Mouse (Mus musculus) neural tube, embryonic 13.5 days (tissue): ENCODE data around the gene Ppef1. TPM values are rescaled to one million over a fixed set of nuclear protein-coding genes. Genes with fewer than 3 reads are reported as not detected.
A peak's percentile ranks its signal among the peaks of the same experiment; 100 is the strongest.

Source experiments
- ATAC-seq: fragments of 200-750 bp; cut with Nextera tagmentation; 2 replicates; pipeline ENCODE4 v1.8.0; 2017; ENCODE audit warnings: low read depth, mild to moderate bottlenecking, moderate TSS enrichment, moderate library complexity
- H3K27ac ChIP-seq: fragments of 300-500 bp; sonication (generic); replicated peaks from 2 replicates; pipeline ENCODE4 v1.5.1; 2015; ENCODE audit warnings: moderate library complexity, mild to moderate bottlenecking, inconsistent platforms
- H3K27me3 ChIP-seq: fragments of 300-500 bp; sonication (generic); 2 replicates; pipeline ENCODE4 v1.6.1; 2015; ENCODE audit warnings: mild to moderate bottlenecking, inconsistent platforms
- H3K36me3 ChIP-seq: fragments of 300-500 bp; sonication (generic); 2 replicates; pipeline ENCODE4 v1.6.1; 2015; ENCODE audit warnings: mild to moderate bottlenecking, inconsistent platforms
- H3K4me1 ChIP-seq: fragments of 300-500 bp; sonication (generic); replicated peaks from 2 replicates; pipeline ENCODE4 v1.6.1; 2015; ENCODE audit warnings: inconsistent platforms
- H3K4me2 ChIP-seq: fragments of 300-500 bp; sonication (generic); 2 replicates; pipeline ENCODE4 v1.6.1; 2015; ENCODE audit warnings: inconsistent platforms, mild to moderate bottlenecking, moderate library complexity
- H3K4me3 ChIP-seq: fragments of 300-500 bp; sonication (generic); 2 replicates; pipeline ENCODE4 v1.5.1; 2015; ENCODE audit warnings: mild to moderate bottlenecking, inconsistent platforms
- H3K9ac ChIP-seq: fragments of 300-500 bp; sonication (generic); 2 replicates; pipeline ENCODE4 v1.6.1; 2015; ENCODE audit warnings: moderate library complexity, mild to moderate bottlenecking, inconsistent platforms
- H3K9me3 ChIP-seq: fragments of 300-500 bp; sonication (generic); 2 replicates; pipeline ENCODE4 v1.6.1; 2016; ENCODE audit warnings: inconsistent platforms
- WGBS: fragments of 180-500 bp; shearing (Covaris S2); methylation state at CpG from one replicate; pipeline ENCODE4 v1.1.7; 2015; 5-methylcytosine and 5-hydroxymethylcytosine counted together
- polyA plus RNA-seq: library from polyadenylated mRNA; unstranded; fragments of >200 nt; fragmentation: Nextera tagmentation; extraction: Ambion mirVana; gene quantifications from 2 replicates; pipeline ENCODE4 v1.2.1, GENCODE M21; 2015

Gene Ppef1
- polyA plus RNA-seq, 1 experiment from 2014 or later, result 28.5 TPM

DNA sequence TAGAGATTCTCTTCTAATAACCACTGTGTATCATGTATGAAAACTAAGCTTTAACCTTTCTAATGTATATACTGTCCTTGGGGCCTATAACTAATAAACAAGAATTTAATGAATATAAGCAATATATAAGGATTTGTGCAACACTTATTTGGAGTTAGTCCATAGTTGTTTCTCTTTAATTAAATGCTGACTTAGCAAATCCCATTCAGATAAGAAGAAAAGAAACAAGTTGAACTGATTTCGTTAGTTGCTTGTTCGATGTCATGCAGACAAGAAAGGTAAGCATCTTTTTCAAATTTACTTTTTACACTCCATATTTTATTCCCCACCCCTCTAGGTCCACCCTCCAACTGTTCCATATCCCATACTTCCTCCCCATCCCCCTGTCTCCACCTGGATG is 45.5 kb downstream of the Ppef1 start:
- H3K9ac ChIP-seq, result no peak overlapping the region
- H3K9me3 ChIP-seq, result no peaks in the 10 kb centered on the region
- peaks cover 18% of the 10 kb centered on the region for H3K27me3 ChIP-seq
- ATAC-seq, result no peak
- 90% methylated on average over 2 of the region's 2 CpGs for WGBS
- H3K36me3 ChIP-seq, result no peaks in the 10 kb centered on the region
- no peak overlapping the region for H3K4me3 ChIP-seq
- H3K27ac ChIP-seq, result no peak overlapping the region
- no peak overlapping the region for H3K4me2 ChIP-seq
- no peaks in the 10 kb centered on the region for H3K4me1 ChIP-seq

DNA sequence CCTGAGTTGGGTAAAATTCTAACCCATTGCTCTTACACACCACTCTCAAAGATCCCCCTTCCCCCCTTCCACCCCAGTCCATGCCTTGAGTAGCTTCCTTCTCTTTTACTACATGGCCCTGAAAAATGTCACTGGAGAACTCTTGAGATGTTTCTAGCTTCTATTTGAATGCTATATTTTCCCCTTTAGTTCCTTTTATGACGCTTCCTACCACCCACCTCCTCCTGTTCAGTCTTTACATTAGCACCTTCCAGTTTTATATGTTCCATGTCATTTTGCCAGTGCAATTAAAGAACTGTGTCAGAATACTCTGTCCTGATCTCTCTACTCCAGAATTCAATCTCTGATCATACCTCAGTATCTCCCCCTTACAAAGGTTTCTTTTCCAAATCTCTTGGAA is 65.6 kb downstream of the Ppef1 start:
- ATAC-seq, result no peak
- no peak overlapping the region for H3K9ac ChIP-seq
- peaks cover 26% of the 10 kb centered on the region for H3K27me3 ChIP-seq
- no peaks in the 10 kb centered on the region for H3K4me1 ChIP-seq
- H3K36me3 ChIP-seq, result no peaks in the 10 kb centered on the region
- H3K4me2 ChIP-seq, result no peak overlapping the region
- H3K4me3 ChIP-seq, result no peak overlapping the region
- H3K9me3 ChIP-seq, result no peaks in the 10 kb centered on the region
- no peak overlapping the region for H3K27ac ChIP-seq
- WGBS, result 70% methylated on average over 1 of the region's 1 CpGs

- ATAC-seq, result peak; percentile 53; the same call in 1 of the 2 replicates
- Histone ChIP-seq H3K9me3 (no peaks in the 10 kb centered on the region), H3K27me3 (peaks cover 17% of the 10 kb centered on the region), H3K9ac (no peak overlapping the region), H3K4me2 (no peak overlapping the region), H3K27ac (no peak overlapping the region), H3K4me3 (no peak overlapping the region), H3K4me1 (no peaks in the 10 kb centered on the region), H3K36me3 (no peaks in the 10 kb centered on the region)
- WGBS, result 19% methylated on average over 4 of the region's 4 CpGs
Observed at GRCm38 (mm10) chrX:160610882-160611644, 124.5 kb downstream of the Ppef1 start.

DNA sequence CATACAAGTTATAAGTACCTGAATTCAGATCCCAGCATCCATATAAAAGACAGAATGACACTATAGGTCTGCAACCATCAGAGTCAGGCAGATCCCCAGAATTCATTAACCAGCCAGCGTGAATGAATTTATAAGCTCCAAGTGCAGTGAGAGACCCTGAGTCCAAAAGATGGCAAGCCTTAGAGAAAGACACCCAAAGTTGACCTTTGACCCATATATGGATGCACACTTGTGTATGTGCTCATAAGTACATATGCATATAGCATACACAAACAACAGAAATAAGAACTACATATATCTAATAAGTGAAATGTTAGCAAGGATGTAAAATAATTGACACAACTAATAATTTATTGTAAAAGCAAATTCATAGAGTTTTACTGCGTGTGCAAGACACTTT is 125.1 kb downstream of the Ppef1 start:
- no peaks in the 10 kb centered on the region for H3K4me1 ChIP-seq
- H3K36me3 ChIP-seq, result no peaks in the 10 kb centered on the region
- peaks cover 17% of the 10 kb centered on the region for H3K27me3 ChIP-seq
- H3K9me3 ChIP-seq, result no peaks in the 10 kb centered on the region
- H3K9ac ChIP-seq, result no peak overlapping the region
- 41% methylated on average over 2 of the region's 2 CpGs for WGBS
- H3K27ac ChIP-seq, result no peak overlapping the region
- no peak overlapping the region for H3K4me2 ChIP-seq
- ATAC-seq, result no peak
- no peak overlapping the region for H3K4me3 ChIP-seq

DNA sequence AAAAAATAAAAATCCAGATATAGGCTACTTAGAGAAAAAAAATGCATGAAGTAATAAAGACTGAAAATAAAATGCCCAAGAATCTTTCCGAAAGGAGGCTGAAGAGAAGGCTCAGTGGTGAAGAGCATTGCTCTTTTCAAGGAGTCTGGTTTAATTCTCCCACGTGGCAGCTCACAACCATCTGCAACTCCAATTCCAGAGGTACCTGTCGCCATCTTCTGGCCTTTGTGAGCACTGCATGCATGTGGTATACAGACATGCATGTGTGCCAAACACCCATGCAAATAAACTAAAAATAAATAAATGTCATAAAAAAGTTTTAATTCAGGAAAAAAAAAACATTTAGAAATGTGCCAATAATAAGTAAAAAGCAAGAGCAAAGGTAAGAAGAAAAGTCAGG is 125.7 kb downstream of the Ppef1 start:
- no peaks in the 10 kb centered on the region for H3K36me3 ChIP-seq

GRCm38 (mm10) chrX:160603981-160604541 is 131.5 kb downstream of the Ppef1 start:
- Histone ChIP-seq H3K27me3 (peaks cover 48% of the 10 kb centered on the region), H3K4me3 (no peak overlapping the region), H3K9ac (no peak overlapping the region), H3K4me2 (no peak overlapping the region), H3K36me3 (no peaks in the 10 kb centered on the region), H3K4me1 (peaks cover 6% of the 10 kb centered on the region; the same call in 1 of the 2 replicates), H3K27ac (no peak overlapping the region), H3K9me3 (no peaks in the 10 kb centered on the region)
- 66% methylated on average over 6 of the region's 6 CpGs for WGBS
- ATAC-seq, result peak; percentile 50; the same call in 1 of the 2 replicates

More for the DNA sequence above, 125.7 kb downstream of the Ppef1 start:
- H3K4me1 ChIP-seq, result no peaks in the 10 kb centered on the region
- no peak overlapping the region for H3K27ac ChIP-seq
- no peak overlapping the region for H3K4me2 ChIP-seq
- H3K9ac ChIP-seq, result no peak overlapping the region
- H3K9me3 ChIP-seq, result no peaks in the 10 kb centered on the region
- H3K27me3 ChIP-seq, result peaks cover 24% of the 10 kb centered on the region
- no peak overlapping the region for H3K4me3 ChIP-seq
- ATAC-seq, result no peak
- WGBS, result 35% methylated on average over 3 of the region's 3 CpGs

- no peak for ATAC-seq
- no peaks in the 10 kb centered on the region for H3K9me3 ChIP-seq
- no peak overlapping the region for H3K27ac ChIP-seq
- H3K27me3 ChIP-seq, result peaks cover 49% of the 10 kb centered on the region
- no peak overlapping the region for H3K4me2 ChIP-seq
- no peak overlapping the region for H3K4me3 ChIP-seq
- WGBS, result 91% methylated on average over 2 of the region's 2 CpGs
- peaks cover 13% of the 10 kb centered on the region; the same call in 1 of the 2 replicates for H3K4me1 ChIP-seq
- H3K36me3 ChIP-seq, result no peaks in the 10 kb centered on the region
- H3K9ac ChIP-seq, result no peak overlapping the region
Observed at GRCm38 (mm10) chrX:160603316-160603715, 132.2 kb downstream of the Ppef1 start.

DNA sequence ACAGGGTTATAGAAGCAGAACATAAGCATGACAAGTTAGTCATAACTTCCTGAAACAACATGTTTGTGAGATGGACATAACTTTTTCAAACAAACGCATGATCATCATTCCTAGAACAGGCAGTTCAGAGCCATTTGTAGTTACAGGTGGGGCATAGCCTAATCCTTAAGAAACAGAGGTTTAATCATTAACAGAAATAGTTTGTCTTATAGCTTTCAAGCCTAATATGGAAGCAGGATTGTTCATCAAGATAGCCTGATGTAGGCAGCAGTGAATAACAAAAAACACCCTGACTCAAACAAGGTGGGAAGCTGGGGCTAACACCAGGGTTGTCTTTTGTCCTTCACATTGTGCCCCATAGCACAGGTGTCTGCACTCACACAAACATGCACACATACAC is 132.8 kb downstream of the Ppef1 start:
- WGBS, result 84% methylated on average over 1 of the region's 1 CpGs
- no peak for ATAC-seq
- Histone ChIP-seq H3K27me3 (peaks cover 53% of the 10 kb centered on the region), H3K4me1 (peaks cover 16% of the 10 kb centered on the region; the same call in 1 of the 2 replicates), H3K9me3 (no peaks in the 10 kb centered on the region), H3K4me2 (no peak overlapping the region), H3K36me3 (no peaks in the 10 kb centered on the region), H3K9ac (no peak overlapping the region), H3K27ac (no peak overlapping the region), H3K4me3 (no peak overlapping the region)

DNA sequence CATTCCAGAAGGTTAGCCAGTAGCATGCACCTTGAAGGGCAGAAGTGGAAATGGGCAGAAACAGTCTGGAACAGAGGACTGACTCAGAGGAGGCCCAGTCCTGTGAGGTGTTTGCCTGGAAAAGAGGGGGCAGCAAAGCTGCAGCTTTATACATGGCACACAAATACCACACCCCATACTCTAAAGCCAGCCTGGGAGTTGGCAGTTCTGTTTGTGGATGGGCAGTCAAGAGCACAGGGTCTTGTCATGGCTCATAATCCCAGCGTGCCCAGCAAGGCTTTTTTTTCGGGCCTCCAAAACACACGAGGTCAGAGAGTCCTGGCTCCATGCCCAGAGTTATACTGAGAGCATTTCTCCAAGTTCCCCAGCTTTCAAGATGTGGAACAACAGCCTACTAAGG is 134.5 kb downstream of the Ppef1 start:
- H3K4me2 ChIP-seq, result no peak overlapping the region
- peaks cover 63% of the 10 kb centered on the region for H3K27me3 ChIP-seq
- ATAC-seq, result no peak
- 46% methylated on average over 3 of the region's 3 CpGs for WGBS
- no peaks in the 10 kb centered on the region for H3K36me3 ChIP-seq
- H3K4me3 ChIP-seq, result no peak overlapping the region
- H3K4me1 ChIP-seq, result peaks cover 16% of the 10 kb centered on the region; the same call in 1 of the 2 replicates
- H3K9me3 ChIP-seq, result no peaks in the 10 kb centered on the region
- H3K27ac ChIP-seq, result no peak overlapping the region
- no peak overlapping the region for H3K9ac ChIP-seq

GRCm38 (mm10) chrX:160598562-160599458 is 136.8 kb downstream of the Ppef1 start:
- peak; percentile 90 for ATAC-seq
- peaks cover 47% of the 10 kb centered on the region for H3K27me3 ChIP-seq
- H3K9me3 ChIP-seq, result no peaks in the 10 kb centered on the region
- H3K4me3 ChIP-seq, result no peak overlapping the region
- no peaks in the 10 kb centered on the region for H3K36me3 ChIP-seq
- H3K9ac ChIP-seq, result no peak overlapping the region
- no peak overlapping the region for H3K4me2 ChIP-seq
- 44% methylated on average over 3 of the region's 3 CpGs for WGBS
- H3K27ac ChIP-seq, result peak overlapping the region; percentile 76
- peaks cover 16% of the 10 kb centered on the region; the same call in 1 of the 2 replicates for H3K4me1 ChIP-seq

GRCm38 (mm10) chrX:160598055-160598454 is 137.5 kb downstream of the Ppef1 start:
- no peak overlapping the region for H3K9ac ChIP-seq
- H3K4me1 ChIP-seq, result peaks cover 16% of the 10 kb centered on the region; the same call in 1 of the 2 replicates
- H3K27ac ChIP-seq, result peak overlapping the region; percentile 76; the same call in 1 of the 2 replicates
- H3K9me3 ChIP-seq, result no peaks in the 10 kb centered on the region
- 63% methylated on average over 2 of the region's 2 CpGs for WGBS
- peaks cover 44% of the 10 kb centered on the region for H3K27me3 ChIP-seq
- no peak overlapping the region for H3K4me2 ChIP-seq
- no peaks in the 10 kb centered on the region for H3K36me3 ChIP-seq
- no peak for ATAC-seq
- no peak overlapping the region for H3K4me3 ChIP-seq

DNA sequence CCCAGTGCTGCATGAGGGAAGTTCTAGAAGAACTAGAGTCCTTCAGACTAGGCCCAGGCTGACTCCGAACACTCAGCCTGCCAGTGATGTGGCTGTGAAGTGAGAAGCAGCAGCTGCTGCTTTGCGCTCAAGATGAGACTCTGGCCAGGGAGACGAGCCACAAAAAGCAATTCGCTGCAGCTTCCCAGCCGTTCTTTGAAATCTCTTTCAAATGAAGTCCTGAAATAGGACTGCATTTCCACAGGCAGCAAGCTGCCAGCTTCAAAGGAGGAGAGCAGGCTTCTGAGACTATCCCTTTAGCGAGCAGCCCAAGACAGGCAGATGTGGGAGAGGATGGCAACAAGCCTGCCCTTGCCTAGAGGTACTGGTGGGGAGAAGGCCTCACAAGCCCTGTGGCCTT is 142.6 kb downstream of the Ppef1 start:
- no peak overlapping the region for H3K4me2 ChIP-seq
- ATAC-seq, result no peak
- no peak overlapping the region for H3K27ac ChIP-seq
- no peak overlapping the region for H3K9ac ChIP-seq
- H3K36me3 ChIP-seq, result no peaks in the 10 kb centered on the region
- no peak overlapping the region for H3K4me3 ChIP-seq
- H3K4me1 ChIP-seq, result no peaks in the 10 kb centered on the region
- H3K9me3 ChIP-seq, result no peaks in the 10 kb centered on the region
- peaks cover 27% of the 10 kb centered on the region for H3K27me3 ChIP-seq
- WGBS, result 76% methylated on average over 6 of the region's 6 CpGs
